Mouse (Mus musculus): ENCODE data around the gene Sycn.

Gene Sycn

DNA sequence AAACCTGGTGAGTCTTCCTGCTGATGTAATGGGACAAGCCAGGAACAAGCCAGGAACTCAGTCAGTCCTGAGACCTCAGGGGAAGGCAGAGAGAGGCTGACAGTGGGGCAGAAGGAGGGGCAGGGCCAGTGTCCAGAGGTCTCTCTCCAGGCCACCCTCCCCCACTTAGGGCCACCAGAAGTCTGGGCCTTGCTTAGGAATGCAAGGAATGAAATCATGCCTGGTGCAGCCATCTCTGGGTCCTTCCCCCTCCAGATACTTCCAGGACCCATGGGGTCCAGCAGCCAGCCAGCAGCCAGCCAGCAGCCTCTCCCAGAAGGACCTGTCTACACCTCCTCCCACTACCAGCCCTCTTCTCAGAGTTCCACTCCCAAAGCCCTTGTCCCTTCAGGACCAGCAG is 47.0 kb downstream of the Sycn start:
- DNase-seq = peak; percentile 76
